Mouse (Mus musculus): ENCODE measurements around the gene Mrpl37. TPM values are rescaled to one million over a fixed set of nuclear protein-coding genes. Genes with fewer than 3 reads are reported as not detected.
A peak's percentile ranks its signal among the peaks of the same experiment; 100 is the strongest.

The Mrpl37 gene
- polyA plus RNA-seq, 1 experiment, result 99.5 TPM

DNA sequence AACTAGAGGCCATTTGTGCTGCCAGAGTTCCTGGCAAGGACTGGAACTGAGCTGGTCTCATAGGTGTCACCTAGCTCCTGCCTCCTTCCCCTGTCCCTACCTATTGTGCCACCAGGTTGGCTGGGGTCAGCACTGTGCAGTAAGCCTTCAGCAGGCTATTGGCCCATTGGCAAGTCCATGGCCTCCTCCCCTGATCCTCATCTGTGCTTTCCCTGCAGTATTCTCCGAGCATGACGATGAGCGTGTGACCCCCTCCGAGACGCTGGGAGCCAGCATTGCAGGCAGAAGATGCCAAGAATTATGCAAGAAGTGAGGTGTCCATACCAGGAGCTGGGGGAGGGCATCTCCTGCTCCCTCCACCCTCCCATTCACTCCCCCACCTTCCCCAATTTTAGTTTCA lies 18.9 kb downstream of the Mrpl37 start:
- 27% methylated on average over 5 of the region's 5 CpGs for WGBS
- Histone ChIP-seq H3K27ac (ENCODE audit: insufficient read depth, low read length) (no peak overlapping the region), H3K4me3 (replicated peaks; ENCODE audit: insufficient read depth, low read depth, low read length) (no peak overlapping the region), H3K27me3 (ENCODE audit: control insufficient read depth, insufficient read depth, low read length) (no peaks in the 10 kb centered on the region), H3K4me1 (ENCODE audit: control insufficient read depth, insufficient read depth, low read length) (peaks cover 37% of the 10 kb centered on the region)
- TF ChIP-seq POLR2A (IDR thresholded peaks at IDR 0.05; ENCODE audit: borderline replicate concordance, insufficient read depth, low read length) (no peak), CTCF (IDR thresholded peaks at IDR 0.05; ENCODE audit: borderline replicate concordance, insufficient read depth, low read depth, low read length) (no peak)
- peak; percentile 45 to 52 for DNase-seq

DNA sequence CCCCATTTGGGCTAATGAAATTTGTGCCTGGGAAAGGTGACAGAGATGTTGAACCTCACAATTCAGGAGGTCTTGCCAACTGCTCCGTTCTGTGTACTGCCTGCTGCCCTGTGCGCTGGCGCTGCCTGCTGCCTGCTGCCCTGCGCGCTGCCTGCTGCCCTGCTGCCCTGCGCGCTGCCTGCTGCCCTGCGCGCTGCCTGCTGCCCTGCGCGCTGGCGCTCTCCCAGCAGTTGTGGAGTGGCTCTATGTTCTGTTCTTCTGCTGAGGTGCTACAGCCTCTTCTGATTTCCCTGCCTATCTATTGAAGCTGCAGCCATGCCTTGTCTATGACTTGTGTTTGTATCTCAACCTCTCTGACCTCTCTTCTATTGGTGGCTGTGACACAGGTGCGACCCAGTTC lies 21.5 kb downstream of the Mrpl37 start:
- TF ChIP-seq CTCF (IDR thresholded peaks at IDR 0.05; ENCODE audit: borderline replicate concordance, insufficient read depth, low read depth, low read length), result no peak
- no peak for TF ChIP-seq POLR2A (IDR thresholded peaks at IDR 0.05; ENCODE audit: borderline replicate concordance, insufficient read depth, low read length)
- WGBS, result 51% methylated on average over 13 of the region's 13 CpGs
- Histone ChIP-seq H3K4me1 (ENCODE audit: control insufficient read depth, insufficient read depth, low read length) (peaks cover 29% of the 10 kb centered on the region), H3K27me3 (ENCODE audit: control insufficient read depth, insufficient read depth, low read length) (no peaks in the 10 kb centered on the region), H3K4me3 (replicated peaks; ENCODE audit: insufficient read depth, low read depth, low read length) (no peak overlapping the region), H3K27ac (ENCODE audit: insufficient read depth, low read length) (no peak overlapping the region)
- no peak for DNase-seq

GRCm38 (mm10) chr4:107042304-107042703 lies 24.4 kb downstream of the Mrpl37 start:
- Histone ChIP-seq H3K4me1 (ENCODE audit: control insufficient read depth, insufficient read depth, low read length) (peaks cover 29% of the 10 kb centered on the region), H3K27ac (ENCODE audit: insufficient read depth, low read length) (no peak overlapping the region), H3K4me3 (replicated peaks; ENCODE audit: insufficient read depth, low read depth, low read length) (no peak overlapping the region), H3K27me3 (ENCODE audit: control insufficient read depth, insufficient read depth, low read length) (no peaks in the 10 kb centered on the region)
- DNase-seq, result no peak
- TF ChIP-seq POLR2A (IDR thresholded peaks at IDR 0.05; ENCODE audit: borderline replicate concordance, insufficient read depth, low read length) (no peak), CTCF (IDR thresholded peaks at IDR 0.05; ENCODE audit: borderline replicate concordance, insufficient read depth, low read depth, low read length) (no peak)
- WGBS, result 93% methylated on average over 6 of the region's 6 CpGs

DNA sequence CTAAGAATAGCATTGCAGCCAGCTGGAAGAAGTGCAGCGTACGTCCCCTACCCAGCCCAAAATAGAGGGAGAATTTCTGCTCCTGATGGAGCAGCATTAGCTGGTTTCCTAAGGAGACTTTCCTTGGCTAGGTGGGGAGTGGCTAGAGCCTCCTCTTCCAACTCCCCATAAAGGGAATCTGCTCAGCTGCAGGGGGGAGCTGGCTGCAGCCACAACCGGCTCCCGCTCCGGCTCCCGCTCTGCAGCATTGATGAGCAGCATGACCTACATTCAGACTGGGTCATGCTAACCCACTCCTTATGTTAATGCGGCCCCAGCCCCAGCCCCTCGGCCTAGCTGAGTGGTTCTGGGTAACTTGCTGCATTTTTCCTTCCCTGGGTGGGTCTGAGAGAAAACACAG lies 27.4 kb downstream of the Mrpl37 start:
- H3K4me3 ChIP-seq (replicated peaks; ENCODE audit: insufficient read depth, low read depth, low read length), result no peak overlapping the region
- peak; percentile 49 to 56 for DNase-seq
- TF ChIP-seq CTCF (IDR thresholded peaks at IDR 0.05; ENCODE audit: borderline replicate concordance, insufficient read depth, low read depth, low read length) (no peak), POLR2A (IDR thresholded peaks at IDR 0.05; ENCODE audit: borderline replicate concordance, insufficient read depth, low read length) (no peak)
- 12% methylated on average over 8 of the region's 8 CpGs for WGBS
- H3K4me1 ChIP-seq (ENCODE audit: control insufficient read depth, insufficient read depth, low read length), result peaks cover 23% of the 10 kb centered on the region
- H3K27ac ChIP-seq (ENCODE audit: insufficient read depth, low read length), result peak overlapping the region; percentile 56
- H3K27me3 ChIP-seq (ENCODE audit: control insufficient read depth, insufficient read depth, low read length), result no peaks in the 10 kb centered on the region

DNA sequence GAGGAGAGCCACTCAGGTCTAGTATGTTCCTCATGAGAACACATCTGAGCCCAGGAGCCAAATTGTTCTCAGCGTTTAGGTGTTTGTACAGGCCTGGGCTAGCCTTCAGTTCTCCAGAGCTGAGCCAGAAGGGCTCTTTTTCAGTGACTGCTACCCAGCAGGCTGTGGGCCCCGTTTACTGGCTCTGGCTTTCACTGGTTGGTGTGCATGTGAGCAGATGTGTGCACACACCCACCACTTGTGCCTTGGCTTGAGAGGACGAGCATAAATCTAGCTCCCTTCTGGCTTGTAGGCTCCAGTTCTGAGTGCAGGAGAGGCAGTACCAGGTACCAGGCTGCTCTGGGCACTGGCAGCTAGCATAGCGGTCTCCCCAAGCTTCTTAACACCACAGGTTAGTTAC lies 28.4 kb downstream of the Mrpl37 start:
- no peak for DNase-seq
- 60% methylated on average over 4 of the region's 4 CpGs for WGBS
- H3K27ac ChIP-seq (ENCODE audit: insufficient read depth, low read length), result no peak overlapping the region
- H3K27me3 ChIP-seq (ENCODE audit: control insufficient read depth, insufficient read depth, low read length), result no peaks in the 10 kb centered on the region
- TF ChIP-seq CTCF (IDR thresholded peaks at IDR 0.05; ENCODE audit: borderline replicate concordance, insufficient read depth, low read depth, low read length) (no peak), POLR2A (IDR thresholded peaks at IDR 0.05; ENCODE audit: borderline replicate concordance, insufficient read depth, low read length) (no peak)
- H3K4me3 ChIP-seq (replicated peaks; ENCODE audit: insufficient read depth, low read depth, low read length), result no peak overlapping the region
- peaks cover 29% of the 10 kb centered on the region for H3K4me1 ChIP-seq (ENCODE audit: control insufficient read depth, insufficient read depth, low read length)

DNA sequence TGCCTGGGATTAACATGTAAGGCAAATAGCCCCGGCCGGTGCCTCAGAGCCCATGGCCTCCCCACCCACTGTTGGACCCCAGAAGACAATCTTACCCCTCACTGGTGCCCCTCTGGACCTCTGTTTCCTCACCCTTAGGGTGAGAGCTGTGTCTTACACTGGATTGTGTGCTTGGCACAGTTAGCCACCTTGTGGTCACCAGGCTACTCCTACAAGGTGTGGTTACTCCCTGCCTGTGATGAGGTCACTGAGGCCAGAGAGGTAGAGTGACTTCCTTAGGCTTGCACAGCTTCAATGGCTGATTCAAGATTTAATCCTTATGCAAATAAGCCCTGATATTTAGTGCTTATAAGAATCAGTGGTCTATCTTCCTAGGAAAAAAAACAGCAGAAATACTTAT lies 29.7 kb downstream of the Mrpl37 start:
- H3K4me3 ChIP-seq (replicated peaks; ENCODE audit: insufficient read depth, low read depth, low read length), result no peak overlapping the region
- H3K27ac ChIP-seq (ENCODE audit: insufficient read depth, low read length), result no peak overlapping the region
- TF ChIP-seq CTCF (IDR thresholded peaks at IDR 0.05; ENCODE audit: borderline replicate concordance, insufficient read depth, low read depth, low read length) (no peak), POLR2A (IDR thresholded peaks at IDR 0.05; ENCODE audit: borderline replicate concordance, insufficient read depth, low read length) (no peak)
- 86% methylated on average over 2 of the region's 2 CpGs for WGBS
- H3K27me3 ChIP-seq (ENCODE audit: control insufficient read depth, insufficient read depth, low read length), result no peaks in the 10 kb centered on the region
- DNase-seq, result no peak
- H3K4me1 ChIP-seq (ENCODE audit: control insufficient read depth, insufficient read depth, low read length), result peaks cover 29% of the 10 kb centered on the region

DNA sequence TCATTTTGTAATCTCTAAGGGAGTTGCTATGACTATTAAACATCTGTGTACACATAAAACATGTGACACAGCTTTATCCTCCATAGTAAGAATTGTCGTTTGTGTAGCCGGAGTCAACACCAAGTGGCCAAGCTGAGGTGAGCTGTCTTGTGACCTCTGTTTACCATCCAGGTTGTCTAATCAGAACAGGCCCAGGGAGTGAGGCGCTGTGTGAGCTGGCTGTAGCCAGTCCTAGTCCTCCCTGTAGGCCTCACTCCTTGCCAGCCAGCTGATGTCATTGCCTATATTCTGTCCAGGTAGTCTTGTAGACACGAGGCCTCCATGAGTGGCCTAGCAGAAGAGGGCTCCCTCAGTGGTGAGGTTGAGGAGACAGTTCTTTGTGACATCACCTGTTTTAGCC lies 31.0 kb downstream of the Mrpl37 start:
- 72% methylated on average over 4 of the region's 4 CpGs for WGBS
- TF ChIP-seq CTCF (IDR thresholded peaks at IDR 0.05; ENCODE audit: borderline replicate concordance, insufficient read depth, low read depth, low read length) (no peak), POLR2A (IDR thresholded peaks at IDR 0.05; ENCODE audit: borderline replicate concordance, insufficient read depth, low read length) (no peak)
- Histone ChIP-seq H3K27me3 (ENCODE audit: control insufficient read depth, insufficient read depth, low read length) (no peaks in the 10 kb centered on the region), H3K4me3 (replicated peaks; ENCODE audit: insufficient read depth, low read depth, low read length) (no peak overlapping the region), H3K27ac (ENCODE audit: insufficient read depth, low read length) (no peak overlapping the region), H3K4me1 (ENCODE audit: control insufficient read depth, insufficient read depth, low read length) (peaks cover 36% of the 10 kb centered on the region)
- DNase-seq, result no peak

GRCm38 (mm10) chr4:107026451-107026850 lies 40.2 kb downstream of the Mrpl37 start:
- no peaks in the 10 kb centered on the region for H3K27me3 ChIP-seq (ENCODE audit: control insufficient read depth, insufficient read depth, low read length)
- no peak overlapping the region for H3K4me3 ChIP-seq (replicated peaks; ENCODE audit: insufficient read depth, low read depth, low read length)
- 6% methylated on average over 8 of the region's 8 CpGs for WGBS
- H3K4me1 ChIP-seq (ENCODE audit: control insufficient read depth, insufficient read depth, low read length), result peaks cover 35% of the 10 kb centered on the region
- H3K27ac ChIP-seq (ENCODE audit: insufficient read depth, low read length), result no peak overlapping the region
- DNase-seq, result no peak
- TF ChIP-seq CTCF (IDR thresholded peaks at IDR 0.05; ENCODE audit: borderline replicate concordance, insufficient read depth, low read depth, low read length) (no peak), POLR2A (IDR thresholded peaks at IDR 0.05; ENCODE audit: borderline replicate concordance, insufficient read depth, low read length) (no peak)

Measured in cerebellum, adult 2 months (tissue).